Mouse (Mus musculus) cortical plate, adult 2 months (tissue): ENCODE measurements at regions not wholly inside any gene's neighbourhood (a gene's known extent, or its start where the extent isn't known, plus 50 kb on each side); places are given as distances from the start of the nearest gene placed in this dataset.

ENCODE experiments used
- CTCF ChIP-seq: fragments of 200-500 bp; IDR thresholded peaks from 2 replicates; pipeline ENCODE4 v1.5.1; 2011; ENCODE audit warnings: mild to moderate bottlenecking, control low read depth, low read length; ENCODE audit not compliant: insufficient read depth; ENCODE audit errors: extremely low read depth
- POLR2A ChIP-seq: fragments of 200-500 bp; IDR thresholded peaks from 2 replicates; pipeline ENCODE4 v1.6.1; 2011; ENCODE audit warnings: mild to moderate bottlenecking, low read length, control low read depth; ENCODE audit not compliant: insufficient read depth; ENCODE audit errors: extremely low read depth

- TF ChIP-seq CTCF (no peak), POLR2A (no peak)
These were observed 55.1 kb upstream of the Otogl start for GRCm38 (mm10) chr10:107966996-107967395.
